Mouse (Mus musculus) embryonic facial prominence, embryonic 10.5 days (tissue): Measurements from ENCODE around the gene Poc5. TPM values are rescaled to one million over a fixed set of nuclear protein-coding genes. Genes with fewer than 3 reads are reported as not detected.

Experiments used
- DNase-seq: peaks from one replicate; pipeline ENCODE4 v3.0.0-alpha.2; 2017; ENCODE audit warnings: low spot score
- H3K27ac ChIP-seq: fragments of 300-500 bp; sonication (generic); replicated peaks from 2 replicates; pipeline ENCODE4 v1.5.1; 2016; ENCODE audit warnings: mild to moderate bottlenecking
- H3K27me3 ChIP-seq: fragments of 300-500 bp; sonication (generic); replicated peaks from 2 replicates; pipeline ENCODE4 v1.6.1; 2016; ENCODE audit warnings: low read depth, mild to moderate bottlenecking; ENCODE audit not compliant: poor library complexity, severe bottlenecking
- H3K36me3 ChIP-seq: fragments of 300-500 bp; sonication (generic); replicated peaks from 2 replicates; pipeline ENCODE4 v1.6.1; 2016; ENCODE audit warnings: mild to moderate bottlenecking, moderate library complexity
- H3K4me1 ChIP-seq: fragments of 300-500 bp; sonication (generic); 2 replicates; pipeline ENCODE4 v1.6.1; 2016
- H3K4me3 ChIP-seq: fragments of 300-500 bp; sonication (generic); 2 replicates; pipeline ENCODE4 v1.5.1; 2016; ENCODE audit warnings: mild to moderate bottlenecking, moderate library complexity
- H3K9me3 ChIP-seq: fragments of 300-500 bp; sonication (generic); 2 replicates; pipeline ENCODE4 v1.6.1; 2016; ENCODE audit warnings: mild to moderate bottlenecking
- WGBS: fragments of 180-500 bp; shearing (Covaris S2); methylation state at CpG from one replicate; pipeline ENCODE4 v1.1.7; 2016; 5-methylcytosine and 5-hydroxymethylcytosine counted together
- polyA plus RNA-seq: library from polyadenylated mRNA; unstranded; fragments of >200 nt; fragmentation: Nextera tagmentation; extraction: Ambion mirVana; gene quantifications from 2 replicates; pipeline ENCODE4 v1.2.1, GENCODE M21; 2016

Gene Poc5
- polyA plus RNA-seq, 1 experiment from 2014 or later = 17.7 TPM

DNA sequence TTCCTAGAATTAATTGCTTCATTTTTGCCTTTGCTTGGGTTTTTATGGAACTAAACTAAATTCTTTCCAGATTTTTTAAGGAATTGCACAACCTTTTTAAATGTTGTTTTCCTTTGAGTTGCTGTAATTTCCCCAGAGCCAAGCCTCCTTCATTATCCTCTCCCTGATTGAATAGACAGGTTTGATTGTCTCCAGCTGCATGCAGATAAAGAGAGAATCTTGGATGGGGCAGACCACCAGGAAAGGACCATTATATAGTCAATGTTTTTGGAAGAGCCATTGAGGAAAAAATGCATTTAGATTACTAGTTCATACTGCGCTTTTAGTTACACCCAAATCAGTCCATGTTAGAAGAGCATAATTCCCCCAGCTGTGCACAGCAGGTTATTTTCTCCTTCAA lies 20.7 kb downstream of the Poc5 start:
- Histone ChIP-seq H3K4me3 (no peak overlapping the region), H3K27ac (no peak overlapping the region), H3K9me3 (no peaks in the 10 kb centered on the region), H3K36me3 (peaks cover 88% of the 10 kb centered on the region), H3K27me3 (no peaks in the 10 kb centered on the region), H3K4me1 (no peaks in the 10 kb centered on the region)
- DNase-seq = no peak
- 89% methylated on average over 1 of the region's 1 CpGs for WGBS

GRCm38 (mm10) chr13:96414384-96414783 lies 26.3 kb downstream of the Poc5 start:
- Histone ChIP-seq H3K27me3 (no peaks in the 10 kb centered on the region), H3K36me3 (peaks cover 83% of the 10 kb centered on the region), H3K9me3 (no peaks in the 10 kb centered on the region), H3K4me1 (no peaks in the 10 kb centered on the region), H3K27ac (no peak overlapping the region), H3K4me3 (no peak overlapping the region)
- DNase-seq = no peak
- WGBS = 91% methylated on average over 6 of the region's 6 CpGs

DNA sequence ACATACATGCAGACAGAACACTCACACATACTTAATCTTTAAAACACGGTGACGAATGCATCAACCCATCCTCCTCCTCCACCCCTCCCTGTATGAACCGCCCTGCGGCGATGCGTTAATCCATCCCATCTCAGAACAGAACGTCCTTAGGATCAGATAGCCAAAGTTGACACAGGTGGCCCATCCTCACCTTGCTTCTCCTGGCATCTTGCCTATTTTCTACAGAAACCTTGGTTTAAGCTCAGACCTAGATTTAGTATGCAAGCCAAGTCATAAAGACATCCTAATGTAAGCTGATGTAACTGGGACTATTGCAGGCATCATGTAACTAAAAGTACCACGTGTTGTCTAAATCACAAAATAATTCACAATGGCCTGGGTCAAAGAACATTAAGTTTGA lies 28.3 kb downstream of the Poc5 start:
- H3K27ac ChIP-seq = no peak overlapping the region
- WGBS = 92% methylated on average over 8 of the region's 8 CpGs
- no peaks in the 10 kb centered on the region for H3K4me1 ChIP-seq
- no peak overlapping the region for H3K4me3 ChIP-seq
- H3K36me3 ChIP-seq = peaks cover 68% of the 10 kb centered on the region
- H3K9me3 ChIP-seq = no peaks in the 10 kb centered on the region
- no peaks in the 10 kb centered on the region for H3K27me3 ChIP-seq
- no peak for DNase-seq

GRCm38 (mm10) chr13:96417261-96417813 lies 29.2 kb downstream of the Poc5 start:
- DNase-seq = no peak
- Histone ChIP-seq H3K9me3 (no peaks in the 10 kb centered on the region), H3K27me3 (no peaks in the 10 kb centered on the region), H3K27ac (no peak overlapping the region), H3K4me3 (no peak overlapping the region), H3K4me1 (no peaks in the 10 kb centered on the region), H3K36me3 (peaks cover 60% of the 10 kb centered on the region)
- 83% methylated on average over 5 of the region's 5 CpGs for WGBS

GRCm38 (mm10) chr13:96418487-96418886 lies 30.4 kb downstream of the Poc5 start:
- Histone ChIP-seq H3K9me3 (no peaks in the 10 kb centered on the region), H3K4me3 (no peak overlapping the region), H3K27me3 (no peaks in the 10 kb centered on the region), H3K4me1 (no peaks in the 10 kb centered on the region), H3K27ac (no peak overlapping the region), H3K36me3 (peaks cover 50% of the 10 kb centered on the region)
- WGBS = 92% methylated on average over 4 of the region's 4 CpGs
- no peak for DNase-seq

DNA sequence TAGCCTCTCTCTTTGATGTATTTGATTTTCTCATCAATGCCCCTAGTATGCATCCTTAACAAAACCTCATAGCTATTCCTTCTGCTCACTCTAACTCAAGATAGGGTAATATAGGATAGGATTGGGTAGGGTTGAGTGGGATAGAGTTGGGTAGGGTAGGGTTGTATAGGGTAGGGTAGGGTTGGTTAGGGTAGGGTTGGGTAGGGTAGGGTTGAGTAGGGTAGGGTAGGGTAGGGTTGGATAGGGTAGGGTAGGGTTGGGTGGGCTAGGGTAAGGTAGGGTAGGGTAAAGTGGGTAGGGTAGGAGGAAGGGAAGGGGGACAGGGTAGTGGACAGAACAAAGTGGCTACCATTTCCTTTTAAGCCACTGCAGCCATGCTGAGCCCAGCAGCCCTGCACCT lies 33.1 kb downstream of the Poc5 start:
- Histone ChIP-seq H3K36me3 (peaks cover 22% of the 10 kb centered on the region), H3K4me1 (0 out of 2 replicates have a peak, but pooled peaks cover 3% of the 10 kb centered on the region), H3K27ac (no peak overlapping the region), H3K27me3 (no peaks in the 10 kb centered on the region), H3K9me3 (no peaks in the 10 kb centered on the region), H3K4me3 (no peak overlapping the region)
- no peak for DNase-seq

DNA sequence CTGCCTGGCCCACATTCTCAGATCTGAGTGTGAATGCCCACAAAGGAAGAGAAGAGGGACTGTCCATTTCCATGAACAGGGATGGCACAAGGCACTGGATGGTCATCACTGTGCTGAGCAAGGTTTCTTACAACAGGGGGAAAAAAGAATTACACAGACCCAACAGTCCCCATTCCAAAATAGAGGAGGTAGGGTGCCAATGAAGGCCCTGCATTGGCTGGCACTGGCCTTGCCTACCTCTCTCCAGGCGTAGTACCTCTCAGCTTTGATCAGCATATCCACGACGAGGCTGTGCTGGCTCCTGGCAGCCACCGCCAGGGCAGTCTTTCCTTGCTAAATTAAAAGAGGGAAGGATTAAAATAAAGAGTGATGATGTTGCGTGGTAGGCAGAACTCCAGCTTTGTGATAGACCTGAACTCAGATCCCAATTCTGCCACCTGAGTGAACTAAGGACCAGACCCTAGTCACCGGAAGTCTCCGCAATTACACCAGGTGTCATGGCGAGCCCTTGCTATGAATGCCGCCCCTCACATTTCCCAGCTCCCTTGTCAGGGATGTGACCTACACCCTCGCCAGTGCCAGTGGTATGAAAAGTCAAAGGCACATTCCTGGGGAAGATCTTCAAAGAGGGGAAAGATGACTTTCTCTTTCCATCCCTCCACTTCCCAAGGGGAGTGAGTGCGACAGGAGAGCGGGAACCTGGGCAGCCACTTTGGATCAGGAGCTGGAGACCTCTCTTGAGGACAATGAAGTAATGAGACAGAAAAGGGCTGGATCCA lies 36.6 kb downstream of the Poc5 start:
- 90% methylated on average over 12 of the region's 12 CpGs for WGBS

DNA sequence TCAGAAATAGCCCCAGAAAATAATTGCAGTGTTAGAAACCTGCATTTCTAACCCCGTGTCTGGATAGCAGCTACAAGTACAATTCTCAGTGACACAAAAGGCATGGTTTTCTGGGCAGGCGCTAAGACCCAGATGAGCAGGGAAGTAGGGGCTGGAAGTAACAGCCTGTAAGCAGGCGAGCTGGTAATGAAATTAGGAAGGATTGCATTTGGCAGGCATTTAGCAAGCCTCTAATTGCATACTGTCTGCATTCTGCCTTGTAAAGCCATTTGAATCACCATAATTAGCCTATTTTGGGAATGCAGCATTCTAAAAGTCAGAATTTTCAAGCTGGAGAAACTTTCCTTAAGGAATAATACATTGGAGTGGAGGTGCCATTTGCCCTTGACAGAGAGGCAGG lies 38.0 kb downstream of the Poc5 start:
- Histone ChIP-seq H3K4me3 (no peak overlapping the region), H3K27me3 (no peaks in the 10 kb centered on the region), H3K4me1 (0 out of 2 replicates have a peak, but pooled peaks cover 6% of the 10 kb centered on the region), H3K27ac (no peak overlapping the region), H3K9me3 (no peaks in the 10 kb centered on the region), H3K36me3 (no peaks in the 10 kb centered on the region)
- WGBS = 57% methylated on average over 3 of the region's 3 CpGs
- DNase-seq = no peak

More for the DNA sequence above, 36.6 kb downstream of the Poc5 start:
- no peak overlapping the region for H3K4me3 ChIP-seq
- 0 out of 2 replicates have a peak, but pooled peaks cover 3% of the 10 kb centered on the region for H3K4me1 ChIP-seq
- H3K9me3 ChIP-seq = no peaks in the 10 kb centered on the region
- no peaks in the 10 kb centered on the region for H3K27me3 ChIP-seq
- H3K27ac ChIP-seq = no peak overlapping the region
- no peaks in the 10 kb centered on the region for H3K36me3 ChIP-seq
- no peak for DNase-seq

DNA sequence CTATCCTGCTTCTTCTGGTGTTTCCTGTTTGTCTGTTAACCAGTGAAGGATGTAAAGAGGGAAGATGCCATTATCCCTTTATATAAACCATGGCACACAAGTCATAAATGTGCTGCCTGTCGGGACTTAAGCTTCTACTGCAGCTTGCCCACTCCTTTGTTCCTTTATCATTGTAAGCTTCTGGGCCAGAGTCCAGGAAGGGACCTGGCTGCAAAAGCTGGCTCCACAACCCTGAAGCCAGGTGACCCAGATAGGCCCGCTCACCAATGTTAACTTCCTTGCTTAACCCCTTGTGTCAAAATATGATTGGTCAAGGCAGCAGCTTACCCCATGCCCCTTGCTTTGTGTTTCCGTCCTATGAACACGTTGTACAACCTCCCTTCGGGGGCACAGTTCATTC lies 40.4 kb downstream of the Poc5 start:
- no peak for DNase-seq
- Histone ChIP-seq H3K36me3 (no peaks in the 10 kb centered on the region), H3K9me3 (no peaks in the 10 kb centered on the region), H3K4me3 (no peak overlapping the region), H3K27ac (no peak overlapping the region), H3K27me3 (no peaks in the 10 kb centered on the region), H3K4me1 (peaks cover 14% of the 10 kb centered on the region)
- 86% methylated on average over 5 of the region's 5 CpGs for WGBS

- Histone ChIP-seq H3K36me3 (no peaks in the 10 kb centered on the region), H3K9me3 (no peaks in the 10 kb centered on the region), H3K4me3 (no peak overlapping the region), H3K4me1 (peaks cover 40% of the 10 kb centered on the region), H3K27me3 (no peaks in the 10 kb centered on the region), H3K27ac (no peak overlapping the region)
- DNase-seq = peak; percentile 89
- 41% methylated on average over 12 of the region's 12 CpGs for WGBS
Observed at GRCm38 (mm10) chr13:96431595-96432156, 43.6 kb downstream of the Poc5 start.

GRCm38 (mm10) chr13:96432376-96432811 lies 44.3 kb downstream of the Poc5 start:
- peaks cover 40% of the 10 kb centered on the region for H3K4me1 ChIP-seq
- no peak overlapping the region for H3K4me3 ChIP-seq
- 51% methylated on average over 3 of the region's 3 CpGs for WGBS
- H3K27ac ChIP-seq = no peak overlapping the region
- H3K9me3 ChIP-seq = no peaks in the 10 kb centered on the region
- H3K27me3 ChIP-seq = no peaks in the 10 kb centered on the region
- no peak for DNase-seq
- H3K36me3 ChIP-seq = no peaks in the 10 kb centered on the region

DNA sequence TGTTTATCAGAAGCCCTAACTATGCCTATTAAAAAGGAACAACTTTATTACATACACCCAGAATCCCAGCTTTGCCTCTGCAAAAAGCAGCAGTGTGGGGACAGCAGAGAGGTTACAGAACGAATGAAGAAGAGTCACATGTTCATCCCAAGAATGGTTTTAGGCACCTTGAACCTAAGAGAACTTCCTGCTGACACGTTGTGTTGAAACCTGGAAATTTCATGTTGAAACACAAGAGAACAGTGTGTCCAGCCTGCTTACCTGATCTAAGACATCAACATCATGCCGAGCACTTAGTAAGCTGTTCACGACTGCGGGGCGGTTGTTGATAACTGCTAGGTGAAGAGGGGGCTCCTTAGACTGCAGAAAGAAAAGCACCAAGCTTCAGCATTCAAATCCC lies 44.9 kb downstream of the Poc5 start:
- no peaks in the 10 kb centered on the region for H3K9me3 ChIP-seq
- no peak for DNase-seq
- H3K27ac ChIP-seq = peak overlapping the region; percentile 58; the same call in 1 of the 2 replicates
- H3K4me1 ChIP-seq = peaks cover 40% of the 10 kb centered on the region
- 91% methylated on average over 6 of the region's 6 CpGs for WGBS
- H3K36me3 ChIP-seq = no peaks in the 10 kb centered on the region
- no peak overlapping the region for H3K4me3 ChIP-seq
- H3K27me3 ChIP-seq = no peaks in the 10 kb centered on the region

GRCm38 (mm10) chr13:96433648-96434190 lies 45.6 kb downstream of the Poc5 start:
- Histone ChIP-seq H3K27ac (peak overlapping the region; percentile 58), H3K9me3 (no peaks in the 10 kb centered on the region)
- WGBS = 79% methylated on average over 11 of the region's 11 CpGs

More at GRCm38 (mm10) chr13:96433648-96434190, 45.6 kb downstream of the Poc5 start:
- DNase-seq = no peak
- H3K4me1 ChIP-seq = peaks cover 40% of the 10 kb centered on the region
- no peaks in the 10 kb centered on the region for H3K36me3 ChIP-seq
- no peak overlapping the region for H3K4me3 ChIP-seq
- no peaks in the 10 kb centered on the region for H3K27me3 ChIP-seq
